Mouse (Mus musculus) small intestine, adult 2 months (tissue): ENCODE results near the gene Gm12248.

Source experiments
- CTCF ChIP-seq: fragments of 200-500 bp; IDR thresholded peaks from 2 replicates; pipeline ENCODE4 v1.5.1; 2012; ENCODE audit warnings: low read depth, mild to moderate bottlenecking, control low read depth, inconsistent platforms, low read length, moderate library complexity, mixed read lengths; ENCODE audit not compliant: insufficient replicate concordance, insufficient read length; ENCODE audit errors: extremely low read depth
- POLR2A ChIP-seq: fragments of 200-500 bp; IDR thresholded peaks from 2 replicates; pipeline ENCODE4 v1.6.1; 2012; ENCODE audit warnings: low read depth, mild to moderate bottlenecking, control low read depth, inconsistent platforms, low read length, moderate library complexity

- no peak for TF ChIP-seq POLR2A
- TF ChIP-seq CTCF: no peak
Measured at GRCm38 (mm10) chr11:58021618-58022017, 71.3 kb downstream of the Gm12248 start.
